Comparison of ENCODE assay signal across 17 mouse cellular contexts in the genomic region with DNA sequence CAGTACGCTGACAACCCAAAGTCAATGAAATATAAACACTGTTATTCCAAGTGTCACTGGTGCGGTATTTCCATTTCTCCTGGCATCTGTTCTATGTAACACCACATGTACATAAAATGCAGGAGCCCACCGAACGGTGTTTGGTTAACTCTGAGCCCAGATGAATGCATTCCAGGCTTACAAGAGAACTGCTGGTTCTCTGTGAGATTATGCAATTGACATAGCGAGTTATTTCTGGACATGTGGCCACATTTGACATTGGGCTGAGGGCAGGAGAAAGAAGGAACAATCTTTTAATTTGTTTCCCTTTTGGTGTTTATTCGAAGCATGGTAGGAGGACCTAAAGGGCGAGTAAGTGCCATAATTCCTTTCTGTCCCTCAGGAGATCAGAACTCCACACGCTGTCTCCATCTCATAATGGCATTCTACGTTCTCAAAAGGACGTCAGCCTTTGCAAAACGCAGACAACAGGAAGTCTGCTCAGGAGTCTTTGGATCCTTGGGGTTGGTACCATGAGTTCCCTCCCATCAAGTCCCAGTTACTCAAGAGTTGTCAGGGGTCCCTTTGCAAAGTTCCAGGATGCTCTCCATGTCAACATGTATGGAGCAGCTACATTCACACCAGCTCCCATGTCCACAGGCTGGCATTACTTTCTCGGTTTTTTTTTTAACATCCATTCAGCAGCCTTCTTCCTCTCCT.
DNase-seq lines count a peak whose midpoint lies in the region; ATAC-seq and TF ChIP-seq lines count a peak whose summit lies in the region.
"Had no signal": no experiment of that assay in that cellular context is flagged by ENCODE, and none has a peak within 500 bp of the region (broad histone marks: within the 10 kb centered on the region; RNA-seq: fewer than 3 reads in every experiment).

No protein-coding gene starts in this region.

- no peak for TF ChIP-seq CTCF in heart, adult 2 months (IDR thresholded peaks at IDR 0.05)
- no peak for TF ChIP-seq CTCF in stomach, postnatal 0 days (IDR thresholded peaks at IDR 0.05; ENCODE audit: low read depth)

- no peaks in the 10 kb centered on the region for H3K79me2 ChIP-seq in heart, adult 2 months (replicated peaks; ENCODE audit: control insufficient read depth, insufficient read depth, low read length)

- H3K27ac ChIP-seq in heart, adult 2 months: peak overlapping the region; percentile 64
- H3K27ac ChIP-seq in stomach, embryonic 16.5 days (ENCODE audit: low read length): no peak overlapping the region
- H3K27ac ChIP-seq in stomach, postnatal 0 days (replicated peaks): no peak overlapping the region
- 0 out of 2 replicates have a peak overlapping the region, but pooled peaks have one; percentile 2 for H3K27ac ChIP-seq in heart, embryonic 15.5 days
- H3K27ac ChIP-seq: liver, embryonic 12.5 days; neural tube, embryonic 12.5 days had no signal

- H3K4me2 ChIP-seq in stomach, embryonic 16.5 days (ENCODE audit: low read depth, low read length): no peak overlapping the region
- H3K4me2 ChIP-seq in stomach, postnatal 0 days (replicated peaks; ENCODE audit: low read depth): no peak overlapping the region
- no peak overlapping the region for H3K4me2 ChIP-seq in heart, embryonic 15.5 days
- H3K4me2 ChIP-seq: liver, embryonic 12.5 days; neural tube, embryonic 12.5 days had no signal

- DNase-seq in heart, adult 2 months: peak; percentile 26 to 33
- no peak for DNase-seq in heart, postnatal 36 days
- DNase-seq in stomach, postnatal 0 days (ENCODE audit: low spot score): no peak
- DNase-seq in c-Kit-positive CD71-positive TER-119-positive erythroid progenitor cells, embryonic 14.5 days (ENCODE audit: low spot score): no peak
- no peak for DNase-seq in spleen, postnatal 10 days (ENCODE audit: low spot score in 2 of 2)
- DNase-seq: adrenal gland, adult 8-10 months; cerebellum, adult 9-11 months; kidney, adult 8-10 months; left cerebral cortex, postnatal 4 days; right cerebral cortex, postnatal 25 days; thymus, adult 18-20 months had no signal

- ATAC-seq in stomach, embryonic 16.5 days (ENCODE audit: insufficient read depth, low FRiP score): peak; percentile 17; the same call in 1 of the 2 replicates
- no peak for ATAC-seq in stomach, postnatal 0 days (ENCODE audit: low FRiP score, low TSS enrichment)
- ATAC-seq in heart, embryonic 15.5 days (replicated peaks; ENCODE audit: insufficient number of reproducible peaks, insufficient read depth, low FRiP score, low read depth): no peak
- ATAC-seq: hindbrain, embryonic 16.5 days; liver, embryonic 12.5 days had no signal

- TF ChIP-seq POLR2A in heart, adult 2 months (IDR thresholded peaks at IDR 0.05; ENCODE audit: insufficient read depth, low read depth, low read length): no peak

- H3K9me3 ChIP-seq in stomach, embryonic 16.5 days (replicated peaks; ENCODE audit: control insufficient read depth, low read length): no peaks in the 10 kb centered on the region
- no peaks in the 10 kb centered on the region for H3K9me3 ChIP-seq in stomach, postnatal 0 days (ENCODE audit: control insufficient read depth, low read length)
- H3K9me3 ChIP-seq in heart, embryonic 15.5 days (replicated peaks): no peaks in the 10 kb centered on the region
- H3K9me3 ChIP-seq: liver, embryonic 12.5 days; neural tube, embryonic 12.5 days had no signal

- peaks cover 2% of the 10 kb centered on the region for H3K4me1 ChIP-seq in heart, adult 2 months (ENCODE audit: control insufficient read depth, insufficient read depth, low read length)
- peaks cover 3% of the 10 kb centered on the region; the same call in 1 of the 2 replicates for H3K4me1 ChIP-seq in stomach, embryonic 16.5 days (ENCODE audit: control insufficient read depth, insufficient read depth, low read length)
- H3K4me1 ChIP-seq in stomach, postnatal 0 days (replicated peaks; ENCODE audit: control insufficient read depth, insufficient read depth): no peaks in the 10 kb centered on the region
- 0 out of 2 replicates have a peak, but pooled peaks cover 3% of the 10 kb centered on the region for H3K4me1 ChIP-seq in heart, embryonic 15.5 days (replicated peaks)
- H3K4me1 ChIP-seq: liver, embryonic 12.5 days; neural tube, embryonic 12.5 days had no signal

- no peak overlapping the region for H3K4me3 ChIP-seq in heart, adult 2 months
- H3K4me3 ChIP-seq in stomach, embryonic 16.5 days (replicated peaks; ENCODE audit: low read length): no peak overlapping the region
- no peak overlapping the region for H3K4me3 ChIP-seq in stomach, postnatal 0 days (ENCODE audit: low read depth, low read length)
- H3K4me3 ChIP-seq in heart, embryonic 15.5 days: no peak overlapping the region
- H3K4me3 ChIP-seq: erythroblast, embryonic 14.5 days; liver, embryonic 12.5 days; neural tube, embryonic 12.5 days had no signal

- H3K9ac ChIP-seq in heart, adult 2 months (ENCODE audit: low read depth, low read length): no peak overlapping the region
- no peak overlapping the region for H3K9ac ChIP-seq in stomach, embryonic 16.5 days (ENCODE audit: low read length)
- no peak overlapping the region for H3K9ac ChIP-seq in stomach, postnatal 0 days (ENCODE audit: low read length)
- no peak overlapping the region for H3K9ac ChIP-seq in heart, embryonic 15.5 days
- H3K9ac ChIP-seq: liver, embryonic 12.5 days; neural tube, embryonic 12.5 days had no signal

- intact Hi-C loops in heart, adult 2 months (cut with DNase I): loop anchor here (10.0 kb wide), 1 partner anchor 242 kb away; the partner anchor contains the start of gene Efna5
- intact Hi-C loops in heart, postnatal 36 days (cut with DNase I): no loop called here

- no peaks in the 10 kb centered on the region for H3K36me3 ChIP-seq in heart, adult 2 months (ENCODE audit: control insufficient read depth, insufficient read depth, low read length)
- H3K36me3 ChIP-seq in stomach, embryonic 16.5 days (ENCODE audit: control insufficient read depth, insufficient read depth, low read length): no peaks in the 10 kb centered on the region
- H3K36me3 ChIP-seq in stomach, postnatal 0 days (ENCODE audit: control insufficient read depth, insufficient read depth, low read length): no peaks in the 10 kb centered on the region
- no peaks in the 10 kb centered on the region for H3K36me3 ChIP-seq in heart, embryonic 15.5 days
- H3K36me3 ChIP-seq: liver, embryonic 12.5 days; neural tube, embryonic 12.5 days had no signal

- no peak for TF ChIP-seq EP300 in heart, adult 2 months (IDR thresholded peaks at IDR 0.05; ENCODE audit: insufficient read depth, low read depth, low read length)
- no peak for TF ChIP-seq EP300 in stomach, postnatal 0 days (optimal IDR thresholded peaks at IDR 0.05)

- H3K27me3 ChIP-seq in heart, adult 2 months (ENCODE audit: control insufficient read depth, insufficient read depth, low read length): no peaks in the 10 kb centered on the region
- H3K27me3 ChIP-seq in stomach, embryonic 16.5 days (ENCODE audit: control insufficient read depth, insufficient read depth, low read length): no peaks in the 10 kb centered on the region
- H3K27me3 ChIP-seq in stomach, postnatal 0 days (ENCODE audit: control insufficient read depth, insufficient read depth, low read length): no peaks in the 10 kb centered on the region
- H3K27me3 ChIP-seq in heart, embryonic 15.5 days: no peaks in the 10 kb centered on the region
- H3K27me3 ChIP-seq: liver, embryonic 12.5 days; neural tube, embryonic 12.5 days had no signal

- WGBS in heart, adult 2 months: 61% methylated on average over 12 of the region's 12 CpGs
- 59% methylated on average over 12 of the region's 12 CpGs for WGBS in stomach, embryonic 16.5 days
- WGBS in stomach, postnatal 0 days: 59% methylated on average over 12 of the region's 12 CpGs
- 67% methylated on average over 12 of the region's 12 CpGs for WGBS in heart, embryonic 15.5 days

Comparison
In these comparisons a context has a peak if more than half of its experiments do, and no peak if none do; other contexts are left out.
1. DNase-seq: peak in heart, adult 2 months (2 of 2); none in heart, postnatal 36 days (0 of 2), stomach, postnatal 0 days (single experiment), c-Kit-positive CD71-positive TER-119-positive erythroid progenitor cells, embryonic 14.5 days (single experiment) and spleen, postnatal 10 days (0 of 2).
2. H3K27ac ChIP-seq: peak in heart, adult 2 months (single experiment) and heart, embryonic 15.5 days (single experiment); none in stomach, embryonic 16.5 days (single experiment) and stomach, postnatal 0 days (single experiment).